Mouse (Mus musculus) neutrophil, adult 83 days (primary cell): ENCODE results near the gene Hccs. TPM values are rescaled to one million over a fixed set of nuclear protein-coding genes. Genes with fewer than 3 reads are reported as not detected.

Source experiments
- total RNA-seq, 2 experiments: library from RNA; stranded (reverse); gene quantifications; one replicate each; pipeline ENCODE4 v1.2.4; 2023

Gene Hccs
- 10 to 100 TPM; 13.5 to 16.3 TPM for total RNA-seq

DNA sequence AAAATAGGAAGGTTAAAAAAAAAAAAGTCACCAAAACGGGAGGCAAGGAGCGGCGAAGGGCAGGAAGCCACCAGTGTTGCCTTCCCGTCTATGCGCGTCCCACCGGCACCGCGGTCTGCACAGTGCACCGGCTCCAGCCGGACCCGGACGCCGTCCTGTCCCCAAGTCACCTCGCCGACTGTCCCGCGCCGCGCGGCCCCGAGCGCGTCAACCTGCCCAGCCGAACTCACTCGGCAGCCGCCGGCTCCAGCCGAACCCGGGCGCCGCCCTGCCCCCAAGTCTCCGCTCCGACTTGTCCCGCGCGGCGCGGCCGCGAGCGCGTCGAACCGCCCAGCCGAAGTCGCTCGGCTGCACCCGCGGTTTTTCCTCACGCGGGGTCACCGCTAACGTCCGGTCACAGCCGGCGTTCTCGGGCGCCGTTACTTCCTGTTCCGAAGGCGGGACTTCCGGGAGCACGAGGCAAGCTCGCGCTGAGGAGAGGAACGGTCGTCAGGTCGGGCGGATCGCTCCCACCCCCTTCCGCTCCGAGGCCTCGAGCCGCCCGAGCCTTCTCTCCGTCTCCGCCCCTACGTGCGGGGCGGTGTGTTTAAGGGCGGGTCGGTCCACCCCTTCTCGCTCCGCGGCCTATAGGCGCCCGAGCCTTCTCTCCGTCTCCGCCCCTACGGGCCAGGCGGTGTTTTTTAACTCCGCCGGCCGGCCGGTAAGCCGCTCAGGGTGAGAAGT, at the start of gene Hccs:
TSS of gene Hccs (minus strand) at position 428 of the 723 bp plus-strand sequence.

Other genes with a start within 250 kb of the Hccs start
- not detected for gene Amelx, start 133.2 kb downstream of the Hccs start, total RNA-seq